Mouse (Mus musculus): ENCODE data around the gene Ccdc141.

Gene Ccdc141

GRCm38 (mm10) chr2:76970204-76970603 is 200.2 kb downstream of the Ccdc141 start:
- DNase-seq, result no peak

GRCm38 (mm10) chr2:76969637-76970036 is 200.8 kb downstream of the Ccdc141 start:
- no peak for DNase-seq

- DNase-seq, result peak; percentile 59
These were observed 201.5 kb downstream of the Ccdc141 start for GRCm38 (mm10) chr2:76968919-76969318.

- no peak for DNase-seq
These were observed 203.9 kb downstream of the Ccdc141 start for GRCm38 (mm10) chr2:76966582-76966981.

- DNase-seq, result no peak
These were observed 204.4 kb downstream of the Ccdc141 start for GRCm38 (mm10) chr2:76966013-76966412.

GRCm38 (mm10) chr2:76965542-76965941 is 204.9 kb downstream of the Ccdc141 start:
- no peak for DNase-seq

GRCm38 (mm10) chr2:76962045-76962432 is 208.4 kb downstream of the Ccdc141 start:
- no peak for DNase-seq

GRCm38 (mm10) chr2:76961420-76962044 is 208.9 kb downstream of the Ccdc141 start:
- no peak for DNase-seq
